Mouse (Mus musculus) kidney, adult 2 months (tissue): Measurements from ENCODE around the gene Ptprm. TPM values are rescaled to one million over a fixed set of nuclear protein-coding genes. Genes with fewer than 3 reads are reported as not detected.

Experiments used
- DNase-seq: peaks from one replicate; pipeline ENCODE4 v3.0.0; 2021
- H3K27ac ChIP-seq: fragments of 200-500 bp; 2 replicates; pipeline ENCODE4 v1.5.1; 2012; ENCODE audit warnings: low read depth, low read length, control low read depth, inconsistent platforms; ENCODE audit not compliant: insufficient read depth
- H3K27me3 ChIP-seq: fragments of 200-500 bp; replicated peaks from 2 replicates; pipeline ENCODE4 v1.6.1; 2012; ENCODE audit warnings: mild to moderate bottlenecking, moderate library complexity, low read length, inconsistent platforms; ENCODE audit not compliant: control insufficient read depth, insufficient read depth
- H3K36me3 ChIP-seq: fragments of 200-500 bp; 2 replicates; pipeline ENCODE4 v1.6.1; 2012; ENCODE audit warnings: mild to moderate bottlenecking, moderate library complexity, low read length, inconsistent platforms; ENCODE audit not compliant: control insufficient read depth, insufficient read depth
- H3K4me1 ChIP-seq: fragments of 200-500 bp; 2 replicates; pipeline ENCODE4 v1.6.1; 2011; ENCODE audit warnings: low read length; ENCODE audit not compliant: control insufficient read depth, insufficient read depth
- H3K4me3 ChIP-seq: fragments of 200-500 bp; 2 replicates; pipeline ENCODE4 v1.5.1; 2011; ENCODE audit warnings: mild to moderate bottlenecking, low read depth, low read length, control low read depth; ENCODE audit not compliant: insufficient read depth
- CTCF ChIP-seq: fragments of 200-500 bp; conservative IDR thresholded peaks from 2 replicates; pipeline ENCODE4 v1.5.1; 2011; ENCODE audit warnings: low read depth, mild to moderate bottlenecking, control low read depth, low read length, moderate library complexity, mixed read lengths; ENCODE audit not compliant: insufficient read depth, insufficient read length
- POLR2A ChIP-seq: fragments of 200-500 bp; IDR thresholded peaks from one replicate; pipeline ENCODE4 v1.6.1; 2011; ENCODE audit warnings: low read depth, low read length, control low read depth
- WGBS: fragments of 180-500 bp; shearing (Covaris S2); methylation state at CpG from one replicate; pipeline ENCODE4 v1.1.7; 2018; 5-methylcytosine and 5-hydroxymethylcytosine counted together
- polyA plus RNA-seq: library from polyadenylated mRNA; depleted of rRNA; stranded (reverse); fragments of >200 nt; gene quantifications from 2 replicates; pipeline ENCODE4 v1.2.3, GENCODE M21; 2012

The Ptprm gene
- polyA plus RNA-seq, 1 experiment = 9.6 TPM

DNA sequence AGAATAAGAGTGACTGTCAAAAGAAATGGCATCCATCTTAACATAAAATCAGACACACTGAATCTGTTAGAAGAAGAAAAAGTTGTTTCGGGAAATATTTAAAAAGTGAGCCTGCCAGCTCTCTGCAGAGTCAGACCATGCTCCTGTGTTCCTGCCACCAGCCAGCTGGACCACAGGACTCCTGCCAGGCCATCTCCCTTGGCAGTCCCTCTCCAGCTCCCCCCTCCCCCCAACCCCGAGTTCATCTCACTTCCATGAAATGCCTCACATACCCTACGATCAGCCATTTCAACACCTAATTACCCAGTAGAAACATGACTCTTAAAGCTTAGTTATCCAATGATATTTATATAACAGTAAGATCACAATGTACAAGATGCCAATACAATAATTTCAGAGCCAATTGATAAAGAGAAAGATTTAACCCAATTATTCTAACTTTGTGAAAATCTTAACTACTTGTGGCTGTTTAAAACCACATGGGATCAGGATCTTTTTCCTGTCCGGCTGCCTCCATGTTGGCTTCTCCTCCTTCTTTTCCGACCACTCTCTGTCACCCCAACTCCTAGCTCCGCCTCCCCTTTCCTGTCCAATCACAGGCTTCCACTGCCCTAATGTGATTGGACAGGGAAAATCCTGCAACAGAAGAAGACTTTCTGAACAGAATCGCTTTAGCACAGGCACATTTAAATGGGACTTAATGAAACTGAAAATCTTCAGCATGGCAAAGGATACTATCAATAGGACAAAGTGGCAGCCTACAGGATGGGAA, 716.1 kb downstream of the Ptprm start:
- WGBS = 81% methylated on average over 7 of the region's 7 CpGs
- no peak for TF ChIP-seq POLR2A
- no peak for TF ChIP-seq CTCF
- Histone ChIP-seq H3K27me3 (no peaks in the 10 kb centered on the region; the same call in 1 of the 2 replicates), H3K36me3 (no peaks in the 10 kb centered on the region), H3K4me1 (no peaks in the 10 kb centered on the region), H3K27ac (no peak overlapping the region), H3K4me3 (no peak overlapping the region)
- DNase-seq = no peak

DNA sequence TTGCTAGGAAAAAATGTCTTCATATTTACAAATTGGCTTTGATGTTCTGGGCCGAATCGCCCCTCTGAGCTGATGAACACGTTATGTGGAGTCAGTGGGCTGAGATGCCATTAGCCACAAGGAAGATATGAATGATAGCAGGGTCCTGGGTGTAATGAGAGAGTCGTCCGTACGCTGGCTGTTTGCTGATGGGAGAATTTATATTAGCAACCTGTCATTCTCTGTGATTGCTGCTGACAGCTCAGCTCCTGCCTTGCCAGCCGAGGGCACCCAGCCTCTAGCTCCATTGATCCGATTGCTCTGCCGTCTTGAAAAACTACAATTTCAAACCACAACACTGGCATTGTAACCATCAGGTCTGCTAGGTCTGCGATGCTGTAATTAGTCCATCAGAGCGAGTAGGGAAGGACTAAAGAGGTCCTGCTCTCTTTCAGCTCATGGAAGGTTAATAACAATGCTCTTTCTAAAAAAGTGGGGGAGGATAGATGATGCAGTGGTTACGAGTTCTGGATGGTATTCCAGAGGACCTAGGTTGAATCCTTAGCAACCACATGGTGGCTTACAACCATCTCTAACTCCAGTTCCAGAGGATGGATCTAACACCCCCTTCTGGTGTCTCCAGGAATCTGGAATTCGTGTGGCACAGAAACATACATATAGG, 734.1 kb downstream of the Ptprm start:
- no peak overlapping the region for H3K27ac ChIP-seq
- no peaks in the 10 kb centered on the region for H3K27me3 ChIP-seq
- H3K4me1 ChIP-seq = no peaks in the 10 kb centered on the region
- no peak for TF ChIP-seq POLR2A
- TF ChIP-seq CTCF = no peak
- WGBS = 80% methylated on average over 13 of the region's 13 CpGs
- H3K36me3 ChIP-seq = no peaks in the 10 kb centered on the region
- H3K4me3 ChIP-seq = no peak overlapping the region
- DNase-seq = no peak

DNA sequence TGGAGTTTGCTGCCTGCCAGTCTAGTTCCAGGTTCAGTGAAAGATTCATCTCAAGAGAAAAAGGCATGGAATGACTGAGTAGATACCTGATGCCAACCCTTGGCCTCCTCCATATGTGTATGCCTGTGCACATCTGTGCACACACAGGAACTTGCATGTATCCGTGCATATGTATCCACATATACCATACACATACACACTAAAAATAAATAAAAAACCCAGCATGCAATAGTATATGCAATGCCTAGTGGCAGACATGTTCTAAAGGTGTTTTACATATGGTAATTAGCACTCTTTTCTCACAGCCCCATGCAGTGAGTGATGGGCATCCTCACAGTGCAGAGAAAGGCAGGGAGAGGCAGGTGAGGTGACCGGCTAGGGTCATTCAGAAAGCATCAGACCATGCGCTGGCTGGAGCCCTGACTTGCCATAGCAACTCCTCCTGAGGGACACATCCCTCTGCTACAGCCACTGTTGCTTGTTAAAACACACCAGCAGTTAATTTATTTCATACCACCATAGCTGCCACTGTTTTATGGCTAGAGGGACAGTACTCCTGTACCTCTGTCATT, 734.9 kb downstream of the Ptprm start:
- WGBS = 57% methylated on average over 3 of the region's 3 CpGs
- no peak overlapping the region for H3K4me3 ChIP-seq
- H3K27me3 ChIP-seq = no peaks in the 10 kb centered on the region
- no peaks in the 10 kb centered on the region for H3K36me3 ChIP-seq
- H3K4me1 ChIP-seq = no peaks in the 10 kb centered on the region
- H3K27ac ChIP-seq = no peak overlapping the region
- TF ChIP-seq POLR2A = no peak
- no peak for TF ChIP-seq CTCF
- no peak for DNase-seq
